Mouse (Mus musculus): ENCODE results near the gene Rtn4rl2.

DNA sequence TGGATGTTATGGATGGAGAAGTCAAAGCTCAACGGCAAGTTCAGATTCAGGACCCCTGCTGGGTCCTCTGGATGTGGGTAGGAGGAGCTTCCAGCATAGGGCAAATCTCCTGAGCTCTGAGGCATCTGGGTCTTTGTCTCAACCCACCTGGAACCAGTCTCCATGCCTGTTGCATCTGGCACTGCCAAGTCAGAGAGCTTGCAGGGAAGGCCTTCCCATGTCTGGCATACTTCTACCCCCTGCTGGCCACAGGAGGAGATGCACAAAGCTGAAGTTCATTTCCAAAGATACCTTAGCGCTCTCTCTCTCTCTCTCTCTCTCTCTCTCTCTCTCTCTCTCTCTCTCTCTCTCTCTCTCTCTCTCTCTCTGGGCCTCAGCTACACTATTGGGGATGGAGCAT, 30.8 kb downstream of the Rtn4rl2 start:
- TF ChIP-seq CTCF (conservative IDR thresholded peaks at IDR 0.05; ENCODE audit: low read length), result peak; percentile 47
- no peak for TF ChIP-seq NANOG (IDR thresholded peaks at IDR 0.05; ENCODE audit: borderline replicate concordance, low read length)

All from E14TG2a.4 (cell line).